Mouse (Mus musculus) mouse trophoblast stem cell (cell line): Measurements from ENCODE around the gene Krt80.

Experiments
- in situ Hi-C, 2 experiments: fragments of 300-500 bp; cut with MseI, MboI; formaldehyde crosslinking; loops; 2 replicates in 1 of 2; 3 replicates in 1 of 2; pipeline ENCODE4 v1.15.1; 2025

Gene Krt80

DNA sequence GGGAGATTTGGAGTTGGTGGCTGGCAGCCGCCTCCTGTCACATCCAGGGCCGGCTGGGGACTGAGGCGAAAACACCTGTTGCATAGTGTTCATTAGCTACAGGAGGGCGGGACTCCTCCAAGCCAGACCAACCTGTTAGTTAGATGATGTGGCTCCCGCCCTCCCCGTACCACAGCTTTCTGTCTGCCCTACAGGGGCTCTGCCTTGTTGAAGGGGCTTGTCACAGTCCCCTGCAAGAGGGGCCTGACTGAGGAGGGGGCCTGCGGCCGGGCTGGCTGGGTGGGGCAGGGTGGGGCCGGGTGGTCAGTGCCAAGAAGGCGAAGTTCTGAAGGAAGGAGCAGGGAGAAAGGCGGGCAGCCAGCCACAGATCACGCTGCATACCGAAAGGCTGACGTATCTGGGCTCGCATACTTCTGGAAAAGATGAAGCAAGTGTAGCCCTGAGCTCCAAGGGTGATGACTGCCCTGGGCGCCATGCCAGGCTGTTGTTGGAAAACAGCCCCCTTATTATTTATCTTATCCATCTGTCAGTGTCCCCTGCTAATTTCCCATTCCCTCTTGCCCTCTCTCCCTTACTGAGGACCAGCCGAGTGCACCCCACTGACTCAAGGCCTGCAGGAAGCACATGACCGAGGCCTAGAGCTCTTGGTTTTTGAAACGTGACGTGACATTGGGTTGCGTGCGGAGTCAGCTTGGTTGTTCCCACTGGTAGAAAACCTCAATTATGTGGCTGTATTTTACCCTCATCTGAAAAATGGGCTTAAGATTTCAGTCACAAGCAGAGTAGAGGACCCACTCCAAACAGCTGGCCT lies at the start of gene Krt80:
Gene Krt80 (minus strand): TSS at position 62 of the 811 bp plus-strand sequence.
- in situ Hi-C loops: no loop called here

- in situ Hi-C loops: no loop called here
Observed at GRCm38 (mm10) chr15:101418950-101419349, 49.0 kb upstream of the Krt80 start.

- in situ Hi-C loops: no loop called here
Observed at GRCm38 (mm10) chr15:101414807-101415565, 45.0 kb upstream of the Krt80 start.

DNA sequence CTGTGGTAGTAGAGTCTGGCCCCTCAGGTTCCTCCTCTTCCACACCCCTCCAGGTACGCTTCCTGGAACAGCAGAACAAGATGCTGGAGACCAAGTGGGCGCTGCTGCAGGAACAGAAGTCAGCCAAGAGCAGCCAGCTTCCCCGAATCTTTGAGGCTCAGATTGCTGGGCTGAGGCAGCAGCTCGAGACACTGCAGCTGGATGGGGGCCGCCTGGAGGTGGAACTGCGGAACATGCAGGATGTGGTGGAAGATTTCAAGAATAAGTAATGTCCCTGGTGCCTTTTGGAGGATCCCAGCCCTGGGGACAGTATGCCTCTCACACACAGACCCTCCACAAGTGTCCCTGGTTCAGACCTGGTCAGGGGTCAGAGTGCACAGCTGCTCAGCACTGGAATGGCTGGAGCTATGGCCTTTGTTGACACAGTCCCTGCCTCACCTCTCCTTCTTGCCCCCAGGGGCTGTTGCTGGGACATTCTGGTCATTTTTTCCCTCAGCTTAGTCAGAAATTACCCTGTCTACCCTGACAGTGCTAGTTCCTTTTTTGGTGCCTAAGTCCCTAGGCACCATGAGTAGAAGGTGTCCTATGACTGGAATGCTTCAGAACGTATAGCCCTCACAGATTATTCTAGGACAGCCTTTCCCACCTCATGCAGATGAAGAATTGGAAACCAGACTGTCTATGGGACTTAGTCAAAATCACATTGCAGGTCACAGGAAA lies 44.1 kb upstream of the Krt80 start:
- in situ Hi-C loops: no loop called here

- in situ Hi-C loops: no loop called here
Observed at GRCm38 (mm10) chr15:101412188-101412587, 42.2 kb upstream of the Krt80 start.

DNA sequence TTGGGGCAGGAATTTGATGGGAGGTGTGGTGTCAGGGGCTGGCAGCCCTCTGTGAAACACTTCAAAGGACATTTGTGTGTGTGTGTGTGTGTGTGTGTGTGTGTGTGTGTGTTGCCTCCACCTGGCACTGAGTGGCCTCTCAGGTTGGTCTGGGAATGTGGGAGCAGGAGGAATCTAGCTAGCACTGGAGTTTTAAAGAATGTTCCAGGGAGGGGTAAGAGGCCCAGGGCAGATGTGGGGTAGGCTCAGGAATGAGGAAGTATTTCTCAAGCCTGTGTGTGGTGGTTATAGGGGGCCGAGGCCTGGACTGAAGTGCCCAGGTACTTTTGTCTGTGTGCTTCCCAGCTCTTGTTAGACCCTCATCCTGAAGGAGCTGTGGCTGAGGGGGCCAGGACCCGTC lies 40.8 kb upstream of the Krt80 start, which contains the start of gene Krt7:
Gene Krt7 (plus strand): TSS at position 269 of the 400 bp plus-strand sequence.
- in situ Hi-C loops: no loop called here

- in situ Hi-C loops: no loop called here
Observed at GRCm38 (mm10) chr15:101398269-101398668, 28.3 kb upstream of the Krt80 start.

GRCm38 (mm10) chr15:101397683-101398082 lies 27.7 kb upstream of the Krt80 start:
- in situ Hi-C loops: no loop called here

DNA sequence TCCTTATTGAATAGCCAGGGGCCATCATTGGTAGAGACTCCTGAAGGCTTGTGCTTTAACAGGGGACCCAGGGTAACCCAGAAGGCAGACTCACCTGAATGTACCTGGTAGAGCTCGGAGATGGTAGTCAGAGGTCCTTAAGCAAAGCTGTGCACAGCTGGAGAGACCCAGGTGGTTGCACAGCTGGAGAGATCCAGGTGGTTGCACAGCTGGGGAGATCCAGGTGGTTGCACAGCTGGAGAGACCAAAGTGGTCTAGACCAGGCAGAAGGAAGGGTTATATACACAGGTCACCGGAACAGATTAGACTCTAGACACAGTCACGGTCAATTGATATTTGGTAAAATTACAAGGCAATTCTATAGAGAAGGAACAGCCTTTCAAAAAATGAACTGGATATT lies 27.0 kb upstream of the Krt80 start:
- in situ Hi-C loops: no loop called here

DNA sequence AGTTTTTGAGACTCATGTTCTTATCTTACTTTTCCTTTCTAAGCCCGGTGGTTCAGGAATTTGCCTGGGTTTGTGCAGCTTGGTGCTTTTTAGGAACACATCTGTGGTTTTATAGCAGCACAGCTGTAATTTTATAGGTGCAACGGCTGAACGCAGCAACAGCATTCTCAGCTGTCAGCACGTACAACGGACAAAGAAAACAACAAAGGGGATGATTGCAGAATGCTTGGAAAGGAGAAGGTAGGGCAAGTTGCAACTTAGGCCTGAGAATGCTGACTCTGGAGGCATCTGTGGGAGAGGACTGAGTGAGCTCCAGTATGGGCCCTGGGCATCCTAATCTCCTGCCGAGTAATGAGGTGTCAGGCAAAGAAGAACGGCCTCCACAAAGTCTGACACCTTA lies 26.5 kb upstream of the Krt80 start:
- in situ Hi-C loops: no loop called here

GRCm38 (mm10) chr15:101394908-101395307 lies 24.9 kb upstream of the Krt80 start:
- in situ Hi-C loops: no loop called here

DNA sequence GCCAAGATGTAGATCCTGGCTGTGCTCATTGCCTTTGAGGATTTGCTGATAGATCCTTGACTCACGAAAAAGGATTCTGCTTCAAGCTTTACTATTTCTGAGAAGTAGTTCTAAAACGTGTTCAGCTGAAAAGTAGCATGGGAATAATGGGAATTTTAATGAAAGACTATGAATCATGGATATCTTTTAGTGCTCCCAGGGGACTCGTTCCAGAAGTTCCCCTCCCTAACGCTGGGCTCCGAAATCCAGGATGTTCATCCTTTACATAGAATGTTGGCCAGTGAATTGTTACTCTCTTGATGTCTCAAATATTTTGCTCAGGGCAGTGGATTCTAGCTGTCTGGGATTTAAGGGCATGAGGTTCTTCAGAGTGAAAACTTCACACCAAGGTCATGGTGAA lies 22.3 kb upstream of the Krt80 start:
- in situ Hi-C loops: no loop called here

- in situ Hi-C loops: no loop called here
Observed at GRCm38 (mm10) chr15:101390203-101390602, 20.2 kb upstream of the Krt80 start.

GRCm38 (mm10) chr15:101388034-101388541 lies 18.1 kb upstream of the Krt80 start:
- in situ Hi-C loops: no loop called here

DNA sequence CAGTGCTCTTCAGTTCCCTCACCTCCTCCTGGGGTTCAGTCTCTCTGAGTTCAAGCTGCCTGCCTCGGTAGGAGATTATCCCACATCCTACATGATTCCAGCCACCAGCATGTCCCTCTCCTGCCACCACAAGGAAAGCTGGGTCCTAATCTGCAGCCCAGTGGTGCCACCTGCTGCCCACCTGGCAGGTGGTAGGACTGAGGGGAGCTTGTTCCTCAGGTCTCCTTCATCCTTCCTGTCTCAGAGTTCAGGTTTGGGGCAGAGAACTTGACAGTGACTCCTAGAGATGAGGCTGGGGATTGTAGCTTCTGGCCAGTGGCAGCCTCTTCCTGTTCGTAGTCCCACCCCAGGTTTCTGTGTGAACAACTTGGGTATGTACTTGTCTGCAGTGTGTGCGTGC lies 17.2 kb upstream of the Krt80 start:
- in situ Hi-C loops: no loop called here

DNA sequence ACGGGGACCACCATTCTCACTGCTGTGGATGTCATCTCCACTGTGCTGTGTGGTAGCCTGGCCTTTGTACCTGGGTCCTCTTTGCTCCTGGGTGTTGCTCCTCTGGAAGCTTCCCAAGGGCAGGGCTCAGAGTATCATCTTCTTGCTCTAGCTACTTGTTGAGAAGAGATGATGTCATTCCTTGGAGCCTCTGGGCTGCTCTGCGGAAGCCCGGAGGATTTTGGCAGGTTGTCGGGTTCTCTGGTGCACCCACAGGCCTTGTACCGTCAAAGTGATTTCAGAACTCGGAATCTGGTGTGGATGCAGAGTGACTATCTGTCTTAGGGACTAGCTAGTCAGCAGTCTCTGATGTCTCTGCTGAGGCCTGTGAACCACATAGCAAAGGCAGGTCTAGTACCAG lies 15.1 kb upstream of the Krt80 start:
- in situ Hi-C loops: no loop called here

GRCm38 (mm10) chr15:101384610-101385009 lies 14.6 kb upstream of the Krt80 start:
- in situ Hi-C loops: no loop called here

DNA sequence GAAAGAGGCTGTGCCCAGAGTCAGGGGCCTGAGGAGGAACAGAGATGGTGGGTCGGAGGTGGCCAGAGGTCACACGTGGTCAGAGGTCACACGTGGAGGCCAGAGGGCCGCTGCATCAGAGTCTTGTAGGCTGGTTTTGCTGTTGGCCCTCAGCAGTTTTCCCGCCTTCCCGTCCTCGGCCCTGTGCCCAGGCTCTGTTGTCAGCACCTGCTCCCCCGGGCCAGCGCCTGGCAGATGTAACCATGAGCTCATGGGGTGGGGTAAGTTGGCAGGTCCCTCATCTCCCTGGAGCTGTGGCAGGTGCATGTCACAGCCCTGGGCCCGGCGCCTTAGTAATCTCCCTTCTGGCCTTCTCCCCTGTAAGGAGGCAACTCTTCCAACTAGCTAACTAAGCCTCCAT lies 12.8 kb upstream of the Krt80 start:
- in situ Hi-C loops: no loop called here

GRCm38 (mm10) chr15:101381758-101382157 lies 11.8 kb upstream of the Krt80 start:
- in situ Hi-C loops: no loop called here

- in situ Hi-C loops: no loop called here
Observed at GRCm38 (mm10) chr15:101378646-101379045, 8.7 kb upstream of the Krt80 start.

DNA sequence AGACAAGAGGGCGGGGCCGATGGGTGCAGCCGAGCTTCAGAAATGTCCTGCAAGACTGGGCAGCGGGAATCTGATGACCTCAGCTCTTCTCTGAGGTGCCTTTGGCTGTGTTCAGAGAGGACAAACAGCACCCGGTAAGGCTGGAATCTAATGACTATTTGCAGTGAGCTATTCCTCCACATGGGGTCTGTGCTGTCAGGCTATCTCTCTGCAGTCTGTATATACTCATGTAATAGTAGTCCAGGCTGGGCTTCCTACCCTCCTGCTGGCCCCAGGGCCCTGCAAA lies 6.8 kb upstream of the Krt80 start:
- in situ Hi-C loops: no loop called here
